Mouse (Mus musculus) liver, adult 2 months (tissue): ENCODE measurements at regions not wholly inside any gene's neighbourhood (a gene's known extent, or its start where the extent isn't known, plus 50 kb on each side); places are given as distances from the start of the nearest gene placed in this dataset.

Experiments
- DNase-seq: peaks from one replicate; pipeline ENCODE4 v3.0.0-alpha.2; 2011; ENCODE audit warnings: low read depth, low spot score; ENCODE audit errors: extremely low read depth
- H3K27ac ChIP-seq: fragments of 200-500 bp; replicated peaks from 2 replicates; pipeline ENCODE4 v1.5.1; 2012; ENCODE audit warnings: low read depth, mild to moderate bottlenecking, control low read depth, inconsistent platforms, low read length; ENCODE audit not compliant: insufficient read depth
- H3K27me3 ChIP-seq: fragments of 200-500 bp; 2 replicates; pipeline ENCODE4 v1.6.1; 2012; ENCODE audit warnings: mild to moderate bottlenecking, moderate library complexity, low read length, inconsistent platforms; ENCODE audit not compliant: control insufficient read depth, insufficient read depth
- H3K36me3 ChIP-seq: fragments of 200-500 bp; 2 replicates; pipeline ENCODE4 v1.6.1; 2012; ENCODE audit warnings: low read length, inconsistent platforms; ENCODE audit not compliant: control insufficient read depth, insufficient read depth
- H3K4me1 ChIP-seq: fragments of 200-500 bp; 2 replicates; pipeline ENCODE4 v1.6.1; 2011; ENCODE audit warnings: low read length; ENCODE audit not compliant: control insufficient read depth, insufficient read depth
- H3K4me3 ChIP-seq: fragments of 200-500 bp; 2 replicates; pipeline ENCODE4 v1.5.1; 2011; ENCODE audit warnings: low read depth, mild to moderate bottlenecking, control low read depth, low read length, moderate library complexity; ENCODE audit not compliant: insufficient read depth
- H3K79me2 ChIP-seq: fragments of 200-500 bp; 2 replicates; pipeline ENCODE4 v1.6.1; 2012; ENCODE audit warnings: inconsistent platforms, mild to moderate bottlenecking, low read length, moderate library complexity; ENCODE audit not compliant: control insufficient read depth, insufficient read depth
- H3K9ac ChIP-seq: fragments of 200-500 bp; 2 replicates; pipeline ENCODE4 v1.6.1; 2012; ENCODE audit warnings: low read depth, mild to moderate bottlenecking, control low read depth, inconsistent platforms, low read length
- CTCF ChIP-seq: fragments of 200-500 bp; IDR thresholded peaks from 2 replicates; pipeline ENCODE4 v1.5.1; 2011; ENCODE audit warnings: low read depth, low read length, control low read depth
- POLR2A ChIP-seq: fragments of 200-500 bp; IDR thresholded peaks from 2 replicates; pipeline ENCODE4 v1.6.1; 2011; ENCODE audit warnings: low read length, control low read depth; ENCODE audit not compliant: insufficient read depth; ENCODE audit errors: extremely low read depth
- WGBS: fragments of 180-500 bp; shearing (Covaris S2); methylation state at CpG from one replicate; pipeline ENCODE4 v1.1.7; 2018; 5-methylcytosine and 5-hydroxymethylcytosine counted together

GRCm38 (mm10) chr2:131747707-131748106, 111.8 kb downstream of the Erv3 start:
- Histone ChIP-seq H3K79me2 (no peaks in the 10 kb centered on the region), H3K9ac (no peak overlapping the region), H3K4me3 (no peak overlapping the region), H3K27ac (no peak overlapping the region), H3K36me3 (no peaks in the 10 kb centered on the region), H3K4me1 (no peaks in the 10 kb centered on the region), H3K27me3 (no peaks in the 10 kb centered on the region)
- TF ChIP-seq CTCF (no peak), POLR2A (no peak)
- 72% methylated on average over 4 of the region's 4 CpGs for WGBS
- DNase-seq: no peak

GRCm38 (mm10) chr2:131745381-131745895, 114.1 kb downstream of the Erv3 start:
- no peak for DNase-seq
- no peaks in the 10 kb centered on the region for H3K4me1 ChIP-seq
- H3K79me2 ChIP-seq: no peaks in the 10 kb centered on the region

GRCm38 (mm10) chr2:131744957-131745356, 114.6 kb downstream of the Erv3 start:
- Histone ChIP-seq H3K79me2 (no peaks in the 10 kb centered on the region), H3K27me3 (no peaks in the 10 kb centered on the region), H3K27ac (no peak overlapping the region), H3K4me3 (no peak overlapping the region), H3K9ac (no peak overlapping the region), H3K4me1 (no peaks in the 10 kb centered on the region), H3K36me3 (no peaks in the 10 kb centered on the region)
- 87% methylated on average over 9 of the region's 9 CpGs for WGBS
- no peak for DNase-seq
- TF ChIP-seq CTCF (no peak), POLR2A (no peak)

More at GRCm38 (mm10) chr2:131745381-131745895, 114.1 kb downstream of the Erv3 start:
- no peak overlapping the region for H3K4me3 ChIP-seq
- H3K9ac ChIP-seq: no peak overlapping the region
- no peaks in the 10 kb centered on the region for H3K36me3 ChIP-seq
- 84% methylated on average over 5 of the region's 5 CpGs for WGBS
- TF ChIP-seq CTCF (no peak), POLR2A (no peak)
- no peak overlapping the region for H3K27ac ChIP-seq
- no peaks in the 10 kb centered on the region for H3K27me3 ChIP-seq

- Histone ChIP-seq H3K27me3 (no peaks in the 10 kb centered on the region), H3K4me1 (no peaks in the 10 kb centered on the region), H3K36me3 (no peaks in the 10 kb centered on the region), H3K79me2 (no peaks in the 10 kb centered on the region), H3K4me3 (no peak overlapping the region), H3K27ac (no peak overlapping the region), H3K9ac (no peak overlapping the region)
- no peak for TF ChIP-seq CTCF
- TF ChIP-seq POLR2A: no peak
- WGBS: 89% methylated on average over 5 of the region's 5 CpGs
- no peak for DNase-seq
These were observed 119.1 kb downstream of the Erv3 start for GRCm38 (mm10) chr2:131740456-131740855.

- Histone ChIP-seq H3K9ac (no peak overlapping the region), H3K79me2 (no peaks in the 10 kb centered on the region), H3K27ac (no peak overlapping the region), H3K4me1 (no peaks in the 10 kb centered on the region), H3K4me3 (no peak overlapping the region), H3K27me3 (no peaks in the 10 kb centered on the region), H3K36me3 (no peaks in the 10 kb centered on the region)
- TF ChIP-seq CTCF: no peak
- no peak for TF ChIP-seq POLR2A
- 75% methylated on average over 4 of the region's 4 CpGs for WGBS
- no peak for DNase-seq
These were observed 120.5 kb downstream of the Erv3 start for GRCm38 (mm10) chr2:131739022-131739421.

- Histone ChIP-seq H3K4me3 (no peak overlapping the region), H3K36me3 (no peaks in the 10 kb centered on the region), H3K27ac (no peak overlapping the region), H3K79me2 (no peaks in the 10 kb centered on the region), H3K4me1 (no peaks in the 10 kb centered on the region), H3K9ac (no peak overlapping the region), H3K27me3 (no peaks in the 10 kb centered on the region)
- DNase-seq: peak; percentile 30
- TF ChIP-seq CTCF (no peak), POLR2A (no peak)
- 43% methylated on average over 6 of the region's 6 CpGs for WGBS
These were observed 124.7 kb downstream of the Erv3 start for GRCm38 (mm10) chr2:131734740-131735378.
